Mouse (Mus musculus) brown adipose tissue, adult 24 weeks (tissue): ENCODE measurements around the gene Olfr497. TPM values are rescaled to one million over a fixed set of nuclear protein-coding genes. Genes with fewer than 3 reads are reported as not detected.

Experiments
- H3K27ac ChIP-seq: fragments of 200-500 bp; replicated peaks from 2 replicates; pipeline ENCODE4 v1.5.1; 2012; ENCODE audit warnings: low read depth, mild to moderate bottlenecking, low read length
- H3K4me1 ChIP-seq: fragments of 200-500 bp; 2 replicates; pipeline ENCODE4 v1.6.1; 2012; ENCODE audit warnings: low read length, mixed read lengths; ENCODE audit not compliant: control insufficient read depth, insufficient read depth, insufficient read length
- H3K4me3 ChIP-seq: fragments of 200-500 bp; 2 replicates; pipeline ENCODE4 v1.5.1; 2012; ENCODE audit warnings: low read depth, mild to moderate bottlenecking, low read length, moderate library complexity; ENCODE audit not compliant: insufficient read depth
- polyA plus RNA-seq: library from polyadenylated mRNA; stranded (reverse); fragments of >200 nt; gene quantifications from 2 replicates; pipeline ENCODE4 v1.2.4, GENCODE M21; 2012; ENCODE audit not compliant: missing spikeins, insufficient read depth, insufficient read length

Olfr497 gene
- not detected in 2 replicates for polyA plus RNA-seq

- Histone ChIP-seq H3K4me3 (no peak within 1 kb of the TSS), H3K4me1 (no peaks in the 10 kb centered on the region), H3K27ac (no peak within 1 kb of the TSS)
Measured at GRCm38 (mm10) chr7:108420121-108420520, at the start of gene Olfr497. Gene Olfr497, plus strand, starts transcription at chr7:108420421.

- H3K4me1 ChIP-seq = no peaks in the 10 kb centered on the region
- no peak within 1 kb of the TSS for H3K27ac ChIP-seq
- no peak within 1 kb of the TSS for H3K4me3 ChIP-seq
Measured at GRCm38 (mm10) chr7:108392867-108393266, 27.4 kb upstream of the Olfr497 start, which contains the start of gene Olfr495. Gene Olfr495, plus strand, starts transcription at chr7:108393167.

GRCm38 (mm10) chr7:108465026-108465425, 44.8 kb downstream of the Olfr497 start, which contains the start of gene Olfr498:
Gene Olfr498, plus strand, starts transcription at chr7:108465326.
- H3K4me3 ChIP-seq = no peak within 1 kb of the TSS
- no peaks in the 10 kb centered on the region for H3K4me1 ChIP-seq
- H3K27ac ChIP-seq = no peak within 1 kb of the TSS

Other genes with a start within 250 kb of the Olfr497 start
- gene Olfr486, start 247.7 kb upstream of the Olfr497 start, polyA plus RNA-seq = not detected in 2 replicates
- not detected in 2 replicates for gene Olfr487, start 205.8 kb upstream of the Olfr497 start, polyA plus RNA-seq
- not detected in 2 replicates for gene Olfr488, start 162.1 kb upstream of the Olfr497 start, polyA plus RNA-seq
- not detected in 2 replicates for gene Olfr490, start 131.5 kb upstream of the Olfr497 start, polyA plus RNA-seq
- gene Olfr491, start 107.0 kb upstream of the Olfr497 start, polyA plus RNA-seq = not detected in 2 replicates
- gene Olfr492, start 96.7 kb upstream of the Olfr497 start, polyA plus RNA-seq = not detected in 2 replicates
- gene Olfr493, start 73.4 kb upstream of the Olfr497 start, polyA plus RNA-seq = not detected in 2 replicates
- not detected in 2 replicates for gene Olfr494, start 55.1 kb upstream of the Olfr497 start, polyA plus RNA-seq
- gene Olfr495, start 27.3 kb upstream of the Olfr497 start, polyA plus RNA-seq = not detected in 2 replicates
- gene Olfr498, start 44.9 kb downstream of the Olfr497 start, polyA plus RNA-seq = not detected in 2 replicates
- not detected in 2 replicates for gene Olfr502, start 104.6 kb downstream of the Olfr497 start, polyA plus RNA-seq
- gene Olfr503, start 124.1 kb downstream of the Olfr497 start, polyA plus RNA-seq = not detected in 2 replicates
- gene Olfr504, start 145.4 kb downstream of the Olfr497 start, polyA plus RNA-seq = not detected in 2 replicates
- not detected in 2 replicates for gene Olfr506, start 190.4 kb downstream of the Olfr497 start, polyA plus RNA-seq
- gene Olfr507, start 201.4 kb downstream of the Olfr497 start, polyA plus RNA-seq = not detected in 2 replicates
- not detected in 2 replicates for gene Olfr508, start 209.6 kb downstream of the Olfr497 start, polyA plus RNA-seq
- gene Olfr509, start 231.5 kb downstream of the Olfr497 start, polyA plus RNA-seq = not detected in 2 replicates
- gene Olfr510, start 246.0 kb downstream of the Olfr497 start, polyA plus RNA-seq = not detected in 2 replicates